Mouse (Mus musculus): ENCODE measurements around the gene Mylpf. TPM values are rescaled to one million over a fixed set of nuclear protein-coding genes. Genes with fewer than 3 reads are reported as not detected.
"Not testable (repeated sequence)": the region's sequence is repeated elsewhere in the genome, so short reads cannot be mapped to it uniquely, and the experiment has no call there.

The Mylpf gene
- 0.33 and 90.1 TPM in 2 replicates for polyA plus RNA-seq (2012; rRNA removed)

DNA sequence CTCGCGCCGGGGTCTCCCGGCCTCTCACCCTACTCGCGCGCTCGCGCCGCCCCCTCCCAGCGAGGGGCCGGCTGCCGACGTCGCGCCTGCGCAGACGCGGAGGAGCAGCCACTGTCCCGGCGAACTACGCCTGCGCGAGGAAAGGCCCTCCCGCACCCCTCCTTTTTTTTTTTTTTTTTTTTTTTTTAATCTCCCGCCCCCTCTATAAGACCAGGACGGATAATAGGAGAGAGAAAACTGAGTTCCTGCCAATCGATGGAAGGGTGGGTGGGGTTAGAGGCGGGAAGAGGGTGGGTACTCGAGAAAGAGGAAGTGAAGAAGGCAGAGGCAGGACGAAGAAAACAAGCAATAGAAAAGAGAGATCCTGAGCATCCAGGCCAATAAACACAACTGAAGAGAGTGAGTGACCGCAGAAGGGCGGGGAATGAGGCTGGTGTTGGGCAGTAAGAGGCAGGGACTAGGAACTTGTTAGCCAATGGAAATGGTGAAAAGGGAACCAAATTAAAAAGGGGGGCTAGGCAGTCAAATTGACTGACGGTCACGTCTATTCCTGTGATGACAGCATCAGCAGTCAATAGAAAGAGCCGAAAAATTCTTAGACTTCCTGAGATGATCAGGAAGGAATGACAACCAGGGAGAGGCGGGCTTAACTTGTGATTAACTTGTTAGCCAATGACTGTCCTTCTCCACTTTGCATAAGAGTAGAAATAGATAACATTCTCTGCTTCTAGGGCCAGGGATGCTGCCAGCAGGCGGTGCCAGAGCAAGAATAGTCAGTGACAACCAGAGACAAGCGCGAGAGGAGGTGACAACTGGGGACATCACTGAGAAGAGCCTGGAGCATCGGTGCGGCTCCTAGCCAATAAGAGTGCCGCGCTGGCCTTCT lies at the start of gene Mylpf:
Gene Mylpf, plus strand, starts transcription at position 338 of the 886 bp plus-strand sequence.
- peak within 1 kb of the TSS; percentile 76 for H3K27ac ChIP-seq (ENCODE audit: insufficient read depth, low read depth, low read length)
- 0% methylated on average over 44 of the region's 44 CpGs for WGBS
- peak within 1 kb of the TSS; percentile 97 for H3K4me3 ChIP-seq (ENCODE audit: insufficient read depth, low read depth, low read length)
- no peaks in the 10 kb centered on the region for H3K36me3 ChIP-seq (ENCODE audit: control insufficient read depth, insufficient read depth, low read length)
- TF ChIP-seq POLR2A (IDR thresholded peaks at IDR 0.05; ENCODE audit: low read depth, low read length) (peak; percentile 30), CTCF (conservative IDR thresholded peaks at IDR 0.05; ENCODE audit: insufficient read depth, insufficient read length, low read depth, low read length) (peak; percentile 69)
- DNase-seq = peak; percentile 99
- no peaks in the 10 kb centered on the region for H3K27me3 ChIP-seq (replicated peaks; ENCODE audit: control insufficient read depth, insufficient read depth, low read length)
- peaks cover 8% of the 10 kb centered on the region; the same call in 1 of the 2 replicates for H3K4me1 ChIP-seq (ENCODE audit: control insufficient read depth, insufficient read depth, low read length)

DNA sequence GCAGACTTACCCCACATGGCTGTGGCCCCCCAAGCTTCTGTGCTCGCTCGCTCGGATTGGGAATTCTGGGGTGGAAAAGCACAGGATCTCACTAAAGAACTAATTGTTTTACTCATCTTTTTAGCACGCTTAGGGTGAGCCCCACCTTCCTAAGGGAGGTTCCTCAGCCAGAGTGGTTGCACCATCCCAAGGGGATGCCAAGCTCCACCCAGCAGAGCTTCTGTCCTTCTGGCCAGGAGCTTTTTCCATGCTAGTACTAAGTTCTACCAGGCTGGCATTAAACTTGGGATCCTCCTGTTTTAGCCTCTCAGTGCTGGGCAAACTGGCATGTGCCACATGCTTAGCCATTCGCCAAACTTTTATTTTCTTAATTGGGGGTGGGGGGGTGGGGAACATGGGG lies 46.1 kb upstream of the Mylpf start:
- Histone ChIP-seq H3K36me3 (ENCODE audit: control insufficient read depth, insufficient read depth, low read length) (no peaks in the 10 kb centered on the region), H3K4me3 (ENCODE audit: insufficient read depth, low read depth, low read length) (no peak overlapping the region), H3K27me3 (replicated peaks; ENCODE audit: control insufficient read depth, insufficient read depth, low read length) (no peaks in the 10 kb centered on the region), H3K27ac (ENCODE audit: insufficient read depth, low read depth, low read length) (no peak overlapping the region), H3K4me1 (ENCODE audit: control insufficient read depth, insufficient read depth, low read length) (no peaks in the 10 kb centered on the region)
- no peak for DNase-seq
- no peak for TF ChIP-seq CTCF (conservative IDR thresholded peaks at IDR 0.05; ENCODE audit: insufficient read depth, insufficient read length, low read depth, low read length)
- no peak for TF ChIP-seq POLR2A (IDR thresholded peaks at IDR 0.05; ENCODE audit: low read depth, low read length)
- WGBS = 77% methylated on average over 5 of the region's 5 CpGs

GRCm38 (mm10) chr7:127164002-127164401 lies 44.7 kb upstream of the Mylpf start:
- no peak for TF ChIP-seq CTCF (conservative IDR thresholded peaks at IDR 0.05; ENCODE audit: insufficient read depth, insufficient read length, low read depth, low read length)
- no peak for TF ChIP-seq POLR2A (IDR thresholded peaks at IDR 0.05; ENCODE audit: low read depth, low read length)
- 86% methylated on average over 4 of the region's 4 CpGs for WGBS

DNA sequence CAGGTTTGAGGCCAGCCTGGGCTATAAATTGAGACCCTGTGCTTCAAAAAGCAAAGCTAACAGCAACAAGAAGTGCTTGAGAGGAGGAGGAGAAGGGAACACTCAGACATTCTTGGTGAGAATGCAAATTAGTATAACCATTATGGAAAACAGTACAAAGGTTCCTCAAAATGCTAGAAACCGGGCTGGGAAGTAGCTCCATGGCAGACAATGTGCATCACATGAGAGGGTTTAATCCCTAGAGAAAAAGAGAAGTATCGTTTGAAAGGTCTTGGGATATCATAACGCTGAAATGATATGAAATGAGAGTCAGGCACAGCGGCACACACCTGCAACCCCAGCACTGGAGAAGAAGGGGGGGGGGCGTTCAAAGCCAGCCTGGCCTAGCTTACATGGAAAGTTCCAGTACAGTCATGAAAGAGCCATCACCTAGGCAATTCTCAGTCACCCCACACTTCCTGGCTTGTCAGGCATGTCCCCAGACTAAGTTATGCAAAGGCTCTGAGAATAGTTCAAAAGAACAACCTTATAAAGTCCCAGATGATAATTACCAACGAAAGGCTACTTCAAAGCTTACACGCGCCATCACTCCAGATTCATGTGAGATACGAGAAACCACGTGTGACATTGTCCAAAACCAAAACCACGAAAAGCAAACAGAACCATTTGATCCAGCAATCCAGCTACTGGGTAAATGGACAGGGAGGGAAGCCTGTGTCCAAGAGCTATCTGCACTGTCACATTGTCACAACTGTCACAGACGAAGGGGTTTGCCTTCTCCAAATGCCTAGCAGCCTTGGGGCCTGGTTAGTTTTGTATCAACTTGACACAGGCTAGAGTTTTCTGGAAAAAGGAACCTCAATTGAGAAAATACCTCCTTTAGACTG lies 42.8 kb upstream of the Mylpf start:
- WGBS = 76% methylated on average over 12 of the region's 12 CpGs
- no peak for DNase-seq
- TF ChIP-seq CTCF (conservative IDR thresholded peaks at IDR 0.05; ENCODE audit: insufficient read depth, insufficient read length, low read depth, low read length) (no peak), POLR2A (IDR thresholded peaks at IDR 0.05; ENCODE audit: low read depth, low read length) (no peak)
- no peak overlapping the region for H3K27ac ChIP-seq (ENCODE audit: insufficient read depth, low read depth, low read length)
- no peaks in the 10 kb centered on the region for H3K4me1 ChIP-seq (ENCODE audit: control insufficient read depth, insufficient read depth, low read length)
- H3K36me3 ChIP-seq (ENCODE audit: control insufficient read depth, insufficient read depth, low read length) = no peaks in the 10 kb centered on the region
- no peaks in the 10 kb centered on the region for H3K27me3 ChIP-seq (replicated peaks; ENCODE audit: control insufficient read depth, insufficient read depth, low read length)
- no peak overlapping the region for H3K4me3 ChIP-seq (ENCODE audit: insufficient read depth, low read depth, low read length)

More at GRCm38 (mm10) chr7:127164002-127164401, 44.7 kb upstream of the Mylpf start:
- Histone ChIP-seq H3K36me3 (ENCODE audit: control insufficient read depth, insufficient read depth, low read length) (no peaks in the 10 kb centered on the region), H3K4me1 (ENCODE audit: control insufficient read depth, insufficient read depth, low read length) (no peaks in the 10 kb centered on the region), H3K27ac (ENCODE audit: insufficient read depth, low read depth, low read length) (no peak overlapping the region), H3K4me3 (ENCODE audit: insufficient read depth, low read depth, low read length) (no peak overlapping the region), H3K27me3 (replicated peaks; ENCODE audit: control insufficient read depth, insufficient read depth, low read length) (no peaks in the 10 kb centered on the region)
- no peak for DNase-seq

- Histone ChIP-seq H3K4me1 (ENCODE audit: control insufficient read depth, insufficient read depth, low read length) (no peaks in the 10 kb centered on the region), H3K36me3 (ENCODE audit: control insufficient read depth, insufficient read depth, low read length) (no peaks in the 10 kb centered on the region), H3K27me3 (replicated peaks; ENCODE audit: control insufficient read depth, insufficient read depth, low read length) (no peaks in the 10 kb centered on the region), H3K27ac (ENCODE audit: insufficient read depth, low read depth, low read length) (no peak overlapping the region), H3K4me3 (ENCODE audit: insufficient read depth, low read depth, low read length) (no peak overlapping the region)
- 88% methylated on average over 5 of the region's 5 CpGs for WGBS
- no peak for DNase-seq
- TF ChIP-seq POLR2A (IDR thresholded peaks at IDR 0.05; ENCODE audit: low read depth, low read length) (no peak), CTCF (conservative IDR thresholded peaks at IDR 0.05; ENCODE audit: insufficient read depth, insufficient read length, low read depth, low read length) (no peak)
These were observed 42.2 kb upstream of the Mylpf start for GRCm38 (mm10) chr7:127166501-127166900.

GRCm38 (mm10) chr7:127176937-127177336 lies 31.8 kb upstream of the Mylpf start:
- no peaks in the 10 kb centered on the region for H3K36me3 ChIP-seq (ENCODE audit: control insufficient read depth, insufficient read depth, low read length)
- H3K27ac ChIP-seq (ENCODE audit: insufficient read depth, low read depth, low read length) = no peak overlapping the region
- WGBS = 69% methylated on average over 4 of the region's 4 CpGs
- DNase-seq = no peak
- no peaks in the 10 kb centered on the region for H3K4me1 ChIP-seq (ENCODE audit: control insufficient read depth, insufficient read depth, low read length)
- 0 out of 2 replicates have a peak, but pooled peaks cover 2% of the 10 kb centered on the region for H3K27me3 ChIP-seq (replicated peaks; ENCODE audit: control insufficient read depth, insufficient read depth, low read length)
- no peak for TF ChIP-seq POLR2A (IDR thresholded peaks at IDR 0.05; ENCODE audit: low read depth, low read length)
- no peak overlapping the region for H3K4me3 ChIP-seq (ENCODE audit: insufficient read depth, low read depth, low read length)

GRCm38 (mm10) chr7:127180783-127181182 lies 27.9 kb upstream of the Mylpf start:
- H3K4me3 ChIP-seq (ENCODE audit: insufficient read depth, low read depth, low read length) = no peak overlapping the region
- DNase-seq = no peak
- 47% methylated on average over 2 of the region's 2 CpGs for WGBS
- no peak overlapping the region for H3K27ac ChIP-seq (ENCODE audit: insufficient read depth, low read depth, low read length)
- TF ChIP-seq POLR2A (IDR thresholded peaks at IDR 0.05; ENCODE audit: low read depth, low read length) (no peak), CTCF (conservative IDR thresholded peaks at IDR 0.05; ENCODE audit: insufficient read depth, insufficient read length, low read depth, low read length) (no peak)
- H3K4me1 ChIP-seq (ENCODE audit: control insufficient read depth, insufficient read depth, low read length) = no peaks in the 10 kb centered on the region
- H3K36me3 ChIP-seq (ENCODE audit: control insufficient read depth, insufficient read depth, low read length) = no peaks in the 10 kb centered on the region
- H3K27me3 ChIP-seq (replicated peaks; ENCODE audit: control insufficient read depth, insufficient read depth, low read length) = no peaks in the 10 kb centered on the region

DNA sequence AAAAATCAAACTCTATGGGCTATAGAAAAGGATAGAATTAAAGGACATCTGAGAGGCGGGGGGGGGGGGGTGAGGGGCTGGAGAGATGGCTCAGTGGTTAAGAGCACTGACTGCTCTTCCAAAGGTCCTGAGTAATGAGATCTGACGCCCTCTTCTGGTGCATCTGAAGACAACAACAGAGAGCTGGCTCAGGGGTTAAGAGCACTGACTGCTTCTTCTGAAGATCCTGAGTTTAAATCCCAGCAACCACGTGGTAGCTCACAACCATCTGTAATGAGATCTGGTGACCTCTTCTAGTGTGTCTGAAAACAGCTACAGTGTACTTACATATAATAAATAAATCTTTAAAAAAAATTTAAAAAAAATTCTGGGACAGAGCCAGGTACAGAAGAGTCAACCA lies 27.0 kb upstream of the Mylpf start:
- WGBS = 48% methylated on average over 3 of the region's 3 CpGs
- H3K4me1 ChIP-seq (ENCODE audit: control insufficient read depth, insufficient read depth, low read length); H3K4me3 ChIP-seq (ENCODE audit: insufficient read depth, low read depth, low read length); H3K27me3 ChIP-seq (replicated peaks; ENCODE audit: control insufficient read depth, insufficient read depth, low read length); DNase-seq; H3K27ac ChIP-seq (ENCODE audit: insufficient read depth, low read depth, low read length); H3K36me3 ChIP-seq (ENCODE audit: control insufficient read depth, insufficient read depth, low read length): not testable (repeated sequence)
